Mouse (Mus musculus) ES-E14 (cell line): Measurements from ENCODE around the gene Zmym4. TPM values are rescaled to one million over a fixed set of nuclear protein-coding genes. Genes with fewer than 3 reads are reported as not detected.
"Not testable (repeated sequence)": the region's sequence is repeated elsewhere in the genome, so short reads cannot be mapped to it uniquely, and the experiment has no call there.

Source experiments
- DNase-seq: peaks from one replicate; pipeline ENCODE4 v3.0.0-alpha.2; 2013; ENCODE audit warnings: low read depth, low spot score
- H3K27ac ChIP-seq: 2 replicates; pipeline ENCODE4 v1.5.1; 2012; ENCODE audit warnings: low read depth, mild to moderate bottlenecking, low read length, moderate library complexity, mixed read lengths; ENCODE audit not compliant: poor library complexity, insufficient read depth, severe bottlenecking
- H3K36me3 ChIP-seq: 2 replicates; pipeline ENCODE4 v1.6.1; 2012; ENCODE audit warnings: mild to moderate bottlenecking, low read length, moderate library complexity, mixed read lengths; ENCODE audit not compliant: control insufficient read depth, poor library complexity, insufficient read depth, severe bottlenecking
- H3K4me1 ChIP-seq, 2 experiments: fragments of 150-350 bp in 1 of 2; sonication (generic) in 1 of 2; 2 replicates each; pipeline ENCODE4 v1.6.1; 2012; ENCODE audit warnings: low read length in 2 of 2, mild to moderate bottlenecking in 1 of 2, mixed read lengths in 1 of 2; ENCODE audit not compliant: control insufficient read depth in 2 of 2, insufficient read depth in 2 of 2, poor library complexity in 1 of 2
- H3K4me3 ChIP-seq, 2 experiments: fragments of 150-350 bp in 1 of 2; sonication (generic) in 1 of 2; 2 replicates each; pipeline ENCODE4 v1.5.1; 2012; ENCODE audit warnings: low read length in 2 of 2, low read depth in 1 of 2, mild to moderate bottlenecking in 1 of 2, mixed read lengths in 1 of 2; ENCODE audit not compliant: insufficient read depth in 1 of 2, poor library complexity in 1 of 2, severe bottlenecking in 1 of 2
- H3K9ac ChIP-seq: 2 replicates; pipeline ENCODE4 v1.6.1; 2012; ENCODE audit warnings: low read depth, mild to moderate bottlenecking, low read length, mixed read lengths; ENCODE audit not compliant: poor library complexity, insufficient read depth, severe bottlenecking
- H3K9me3 ChIP-seq: fragments of 150-350 bp; sonication (generic); 2 replicates; pipeline ENCODE4 v1.6.1; 2012; ENCODE audit warnings: low read depth, mild to moderate bottlenecking, low read length; ENCODE audit not compliant: control insufficient read depth, insufficient read depth
- CHD2 ChIP-seq: IDR thresholded peaks from 2 replicates; pipeline ENCODE4 v1.6.1; 2014; ENCODE audit warnings: mild to moderate bottlenecking, low read depth, low read length, inconsistent platforms
- HCFC1 ChIP-seq: IDR thresholded peaks from 2 replicates; pipeline ENCODE4 v1.6.1; 2012; ENCODE audit warnings: low read length, inconsistent platforms, borderline replicate concordance; ENCODE audit not compliant: insufficient read depth
- MAFK ChIP-seq: IDR thresholded peaks from 2 replicates; pipeline ENCODE4 v1.6.1; 2014; ENCODE audit warnings: mild to moderate bottlenecking, low read depth, low read length, inconsistent platforms; ENCODE audit not compliant: insufficient read depth
- ZC3H11A ChIP-seq: IDR thresholded peaks from 2 replicates; pipeline ENCODE4 v1.6.1; 2012; ENCODE audit warnings: low read depth, mild to moderate bottlenecking, inconsistent platforms, low read length, borderline replicate concordance
- ZNF384 ChIP-seq: IDR thresholded peaks from 2 replicates; pipeline ENCODE4 v1.6.1; 2012; ENCODE audit warnings: low read depth, low read length, inconsistent platforms
- in situ Hi-C, 2 experiments: fragments of 600-800 bp; cut with MboI; formaldehyde crosslinking; loops; one replicate each; pipeline ENCODE4 v1.15.1; 2025; ENCODE audit warnings: low sequenced_read_pairs in 2 of 2, inconsistent platforms in 1 of 2; ENCODE audit not compliant: unreplicated experiment in 2 of 2
- total RNA-seq: library from RNA; depleted of rRNA; stranded (reverse); fragments of 300-350 nt; gene quantifications from 2 replicates; pipeline ENCODE4 v1.2.3, GENCODE M21; 2012; rRNA removed

The Zmym4 gene
- 40.5 and 44.0 TPM in 2 replicates for total RNA-seq

DNA sequence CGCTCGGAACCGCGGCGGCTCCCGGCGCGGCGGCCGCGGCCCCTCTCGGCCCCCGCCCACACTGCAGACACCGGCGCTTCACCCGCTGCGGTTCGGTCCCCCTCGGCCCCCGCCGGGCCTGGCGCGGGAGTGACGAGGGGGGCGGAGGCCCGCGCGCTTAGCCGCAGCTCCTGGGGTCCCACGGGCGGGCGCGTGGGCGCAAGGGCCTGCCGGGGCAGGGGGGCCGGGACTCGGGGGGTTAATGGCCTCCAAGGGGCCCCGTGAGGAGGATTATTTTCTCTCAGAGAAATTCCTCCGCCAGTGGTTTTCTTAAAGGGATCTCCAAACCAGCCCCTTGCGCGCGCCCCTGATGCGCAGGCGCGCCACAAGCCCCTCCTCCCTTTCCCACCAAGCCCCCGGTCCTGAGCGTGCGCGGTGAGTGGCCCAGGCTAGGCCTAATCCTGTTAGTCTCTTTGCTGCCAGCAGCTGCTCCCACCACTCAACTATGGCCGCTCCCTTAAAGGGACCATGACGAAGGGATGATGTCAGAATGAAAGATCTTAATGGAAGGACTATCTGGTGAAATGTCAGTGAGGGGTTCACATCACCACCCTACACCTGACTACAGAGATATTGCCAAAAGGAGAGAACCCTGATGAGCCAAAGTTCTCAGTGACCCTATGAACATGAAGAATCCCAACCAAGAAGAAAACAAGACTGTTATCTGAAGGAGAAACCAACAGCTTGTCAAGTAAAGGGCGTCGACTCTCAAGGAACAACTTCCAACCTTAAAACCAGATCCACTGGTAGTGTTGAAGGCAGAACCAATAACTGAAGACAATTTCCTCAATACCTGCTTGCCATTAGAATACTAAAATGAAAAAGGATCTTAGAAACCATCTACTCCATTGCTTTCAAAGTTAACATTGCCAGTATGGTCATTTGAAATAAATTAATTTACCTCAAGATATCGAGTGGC is at the start of gene Zmym4:
Gene Zmym4 (minus strand): TSS at position 272 of the 958 bp plus-strand sequence.
- TF ChIP-seq ZC3H11A (no peak), ZNF384 (no peak), MAFK (no peak), HCFC1 (peak; percentile 36; the same call in 1 of the 2 replicates), CHD2 (no peak)
- Histone ChIP-seq H3K27ac (peak within 1 kb of the TSS; percentile 98), H3K36me3 (no peaks in the 10 kb centered on the region), H3K9me3 (no peaks in the 10 kb centered on the region), H3K4me3 (peak within 1 kb of the TSS; percentile 91), H3K4me1 (peaks cover 0 to 2% of the 10 kb centered on the region in 2 experiments; a peak in 2 of 4 replicates), H3K9ac (peak within 1 kb of the TSS; percentile 92)
- in situ Hi-C loops: no loop called here
- DNase-seq: peak; percentile 94

DNA sequence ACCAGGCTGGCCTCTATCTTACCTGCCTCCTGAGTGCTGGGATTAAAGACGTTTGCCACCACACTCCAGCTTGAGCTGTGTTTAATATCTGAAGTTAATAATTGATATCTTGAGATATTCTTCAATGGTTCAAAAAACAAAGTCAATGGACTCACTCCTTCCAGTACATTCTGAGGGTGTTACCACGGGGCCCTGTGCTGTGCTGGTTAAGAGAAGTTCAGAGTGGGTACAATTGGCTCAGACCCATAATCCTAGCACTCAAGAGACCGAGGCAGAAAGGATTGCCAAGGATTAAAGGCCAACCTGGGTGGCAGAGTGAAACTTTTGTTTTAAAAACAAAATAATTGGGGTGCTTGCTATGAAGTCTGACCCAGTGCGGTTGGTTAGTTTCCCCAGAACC is 48.4 kb upstream of the Zmym4 start:
- H3K27ac ChIP-seq: no peak overlapping the region
- DNase-seq: no peak
- in situ Hi-C loops: no loop called here
- no peaks in the 10 kb centered on the region for H3K9me3 ChIP-seq
- no peak overlapping the region for H3K4me3 ChIP-seq
- no peaks in the 10 kb centered on the region for H3K36me3 ChIP-seq
- TF ChIP-seq CHD2 (no peak), ZNF384 (no peak), HCFC1 (no peak), ZC3H11A (no peak), MAFK (no peak)
- no peak overlapping the region for H3K9ac ChIP-seq
- H3K4me1 ChIP-seq: peaks cover 0 to 2% of the 10 kb centered on the region in 2 experiments; a peak in 1 of 4 replicates

- H3K4me3 ChIP-seq, DNase-seq, in situ Hi-C loops, H3K9me3 ChIP-seq, H3K9ac ChIP-seq, H3K27ac ChIP-seq, H3K4me1 ChIP-seq, H3K36me3 ChIP-seq: not testable (repeated sequence)
Observed at GRCm38 (mm10) chr4:127015294-127015993, 47.5 kb upstream of the Zmym4 start.

GRCm38 (mm10) chr4:127005113-127005936 is 37.4 kb upstream of the Zmym4 start:
- Histone ChIP-seq H3K27ac (peak overlapping the region; percentile 65), H3K4me1 (peaks cover 2 to 8% of the 10 kb centered on the region in 2 experiments), H3K36me3 (no peaks in the 10 kb centered on the region), H3K9me3 (no peaks in the 10 kb centered on the region), H3K4me3 (peak overlapping the region; percentile 29 to 49), H3K9ac (peak overlapping the region; percentile 49; the same call in 1 of the 2 replicates)
- in situ Hi-C loops: no loop called here
- DNase-seq: no peak
- no peak for TF ChIP-seq ZNF384
- 0 out of 2 replicates have a peak, but pooled peaks have one; percentile 28 for TF ChIP-seq CHD2
- no peak for TF ChIP-seq HCFC1
- TF ChIP-seq ZC3H11A: no peak
- 0 out of 2 replicates have a peak, but pooled peaks have one; percentile 9 for TF ChIP-seq MAFK
